Mouse (Mus musculus): Measurements from ENCODE around the gene Plxnd1.

Plxnd1 gene

DNA sequence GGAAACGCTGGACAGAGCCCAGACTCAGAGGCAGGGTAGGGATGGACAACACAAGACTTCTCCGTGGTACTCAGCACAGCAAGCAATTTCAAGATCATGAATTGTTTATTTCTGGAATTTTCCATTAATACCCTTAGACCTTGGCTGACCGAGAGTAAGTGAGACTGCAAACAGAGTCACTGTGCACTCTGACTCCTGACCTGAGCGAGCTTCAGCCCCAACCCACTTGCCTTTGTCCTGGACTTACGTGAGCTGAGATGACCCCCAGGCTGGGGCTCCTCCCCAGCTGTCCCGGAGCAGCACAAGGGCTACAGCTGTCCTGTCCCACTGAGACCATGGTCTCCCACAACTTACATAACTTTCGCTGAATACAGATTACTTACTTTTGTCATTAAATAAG lies 11.9 kb downstream of the Plxnd1 start:
- DNase-seq (ENCODE audit: low spot score in 2 of 2): no peak

DNA sequence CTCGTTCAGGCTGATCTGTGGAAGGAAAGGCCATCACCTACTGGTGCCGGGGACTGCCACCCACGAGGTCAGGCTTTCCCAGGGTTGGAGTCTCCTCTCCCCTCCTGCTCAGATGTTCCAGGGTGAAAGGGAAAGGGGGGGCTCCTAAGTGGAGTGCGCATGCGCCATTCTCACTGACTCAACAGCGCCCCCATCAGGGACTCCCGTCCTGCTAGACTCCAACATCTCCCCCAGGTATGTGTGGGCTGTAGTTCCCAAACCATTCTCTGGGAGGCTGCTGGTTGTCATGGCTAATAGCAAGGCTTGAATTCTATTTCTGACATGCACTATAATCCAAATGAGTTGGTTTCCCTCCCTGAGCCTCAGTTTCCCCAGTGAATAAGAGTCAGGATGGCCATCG lies 16.2 kb downstream of the Plxnd1 start:
- DNase-seq (ENCODE audit: low spot score in 2 of 2): no peak

DNA sequence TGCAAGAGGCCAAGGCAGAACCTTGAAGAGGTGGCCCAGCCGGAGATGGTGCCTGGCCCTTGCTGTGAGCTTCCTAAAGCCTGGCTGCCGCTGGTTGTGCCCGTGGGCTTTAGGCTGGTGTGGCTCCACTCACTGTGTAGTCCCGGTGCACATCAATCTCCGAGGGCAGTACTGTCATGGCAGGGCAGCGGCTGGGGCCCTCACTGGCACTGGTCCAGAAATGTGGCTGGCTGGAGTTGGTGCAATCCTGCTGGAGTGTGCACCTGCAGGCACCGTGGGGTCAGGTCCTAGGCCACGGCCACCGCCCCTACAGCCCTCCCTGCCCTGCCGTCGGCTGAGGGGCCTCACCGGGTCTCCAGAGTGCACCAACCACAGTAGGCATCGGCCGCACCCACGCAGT lies 17.0 kb downstream of the Plxnd1 start:
- DNase-seq (ENCODE audit: low spot score in 2 of 2): no peak

DNA sequence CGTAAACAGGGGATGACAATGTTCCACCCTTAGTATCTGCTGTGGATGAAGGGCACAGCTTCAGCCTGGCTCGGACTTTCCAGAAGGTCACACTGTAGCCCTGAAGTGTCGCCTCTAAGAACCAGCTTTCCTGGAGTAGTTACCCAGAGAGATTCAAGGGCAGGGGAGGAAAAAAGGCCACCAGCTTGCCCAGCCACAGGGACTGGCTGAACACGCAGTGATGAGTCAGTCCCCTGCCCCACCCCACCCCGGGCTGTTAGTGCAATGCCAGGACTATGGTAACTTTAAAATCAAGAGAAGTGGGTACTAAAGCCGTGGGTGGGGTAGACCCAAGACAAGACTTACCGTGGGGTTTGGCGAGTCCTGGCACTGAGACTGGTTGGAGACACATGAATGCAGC lies 19.2 kb downstream of the Plxnd1 start:
- DNase-seq (ENCODE audit: low spot score in 2 of 2): no peak

DNA sequence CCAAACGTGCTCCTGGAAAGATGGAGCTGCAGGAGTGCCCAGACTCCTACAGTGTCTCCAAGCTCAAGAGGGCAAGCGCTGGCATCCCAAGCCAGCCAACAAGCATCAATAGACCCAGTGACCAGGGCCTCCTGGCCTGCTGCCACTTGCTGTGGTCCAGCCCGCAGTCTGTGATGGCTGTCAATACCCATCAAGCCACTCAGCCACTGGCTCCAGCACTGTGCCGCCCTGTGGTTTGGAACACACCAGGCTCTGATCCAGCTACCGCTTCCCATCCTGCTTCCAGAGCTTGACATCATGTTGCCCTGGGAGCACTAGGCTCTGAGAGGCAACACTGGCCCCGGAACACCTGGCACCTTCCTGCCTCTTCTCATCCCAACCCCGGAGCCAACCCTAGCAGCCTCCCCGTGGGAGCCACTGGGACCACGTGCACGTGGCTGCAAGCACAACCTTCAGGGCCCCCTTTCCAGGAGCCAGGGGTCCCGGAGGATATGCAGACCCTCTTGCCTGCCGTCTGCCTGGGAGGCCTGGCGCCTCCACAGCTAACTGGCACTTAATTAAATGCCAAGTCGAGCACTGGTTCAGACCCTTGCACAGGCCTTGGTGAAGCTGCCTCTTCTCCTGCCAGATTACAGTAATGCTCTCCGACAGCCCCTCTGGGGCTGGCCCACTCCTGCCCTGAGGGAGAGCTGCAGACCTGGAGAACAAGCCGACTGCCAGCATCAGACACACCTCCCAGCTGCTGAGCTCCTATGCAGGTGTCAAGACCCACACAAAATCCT lies 20.7 kb downstream of the Plxnd1 start:
- DNase-seq (ENCODE audit: low spot score in 2 of 2): no peak

DNA sequence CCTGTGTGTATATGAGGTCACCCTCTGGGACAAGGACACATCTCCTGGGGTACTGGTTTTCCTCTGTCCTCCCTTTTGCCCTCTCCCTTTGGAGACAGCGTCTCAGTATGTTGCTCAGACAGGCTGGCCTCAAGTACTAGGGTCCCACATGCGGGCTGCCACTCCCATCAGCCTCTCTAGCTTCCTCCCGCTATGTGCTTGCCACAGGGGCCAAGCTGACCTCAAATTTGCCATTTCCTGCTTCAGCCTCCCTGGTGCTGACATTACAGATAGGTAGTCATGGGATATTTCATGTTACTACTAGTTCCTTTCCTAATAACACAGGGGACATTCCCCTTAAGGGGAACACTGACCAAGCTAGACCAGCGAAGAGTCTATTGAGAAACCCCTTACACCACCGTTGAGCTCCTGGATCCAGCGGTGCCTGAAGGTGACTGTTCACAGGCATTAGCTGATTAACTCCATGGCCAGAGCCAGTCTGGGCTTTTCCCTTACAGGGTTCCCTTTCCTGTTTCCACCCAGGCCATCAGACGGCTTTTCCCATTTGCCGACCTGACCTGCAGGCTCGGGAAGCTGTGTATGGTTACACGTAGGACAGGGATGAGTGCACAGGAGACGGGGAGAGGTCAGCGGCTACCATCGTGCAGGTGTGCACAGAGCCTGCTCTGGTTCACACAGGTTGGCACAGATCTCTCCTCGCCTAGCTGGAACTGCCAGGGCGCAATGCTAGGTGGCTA lies 21.5 kb downstream of the Plxnd1 start:
- no peak for DNase-seq (ENCODE audit: low spot score in 2 of 2)

DNA sequence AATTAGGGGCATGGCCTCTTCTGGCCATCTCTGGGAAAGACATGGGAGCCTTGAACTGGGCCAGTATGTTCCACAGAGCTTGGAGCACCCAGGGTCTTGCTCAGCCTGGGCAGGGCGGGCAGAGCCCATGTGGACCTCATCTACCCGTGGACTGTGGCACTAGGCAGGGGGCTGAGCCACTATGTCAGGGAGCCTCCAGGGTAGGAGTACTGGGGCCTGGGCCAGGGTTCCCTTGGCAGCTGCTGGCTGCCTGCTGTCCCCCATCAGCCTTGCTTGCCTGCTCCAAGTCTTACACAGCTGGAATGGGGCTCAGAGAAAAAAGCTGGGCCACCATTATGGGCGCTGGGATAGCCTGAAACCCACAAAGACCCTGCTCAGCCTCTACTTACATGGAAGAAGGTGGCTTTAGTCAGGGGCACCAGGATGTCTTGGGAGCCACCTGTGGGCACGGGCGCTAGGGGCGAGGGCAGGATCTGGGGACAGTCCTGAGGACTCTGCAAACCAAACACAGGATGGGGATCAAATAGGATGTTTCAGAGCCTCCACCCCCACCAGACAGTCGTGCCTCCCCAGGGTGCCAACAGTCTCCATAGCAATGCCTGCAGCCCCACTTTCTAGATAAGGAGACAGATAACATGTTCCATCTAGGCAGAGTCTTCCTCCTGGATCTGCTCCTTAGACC lies 22.6 kb downstream of the Plxnd1 start:
- no peak for DNase-seq (ENCODE audit: low spot score in 2 of 2)

DNA sequence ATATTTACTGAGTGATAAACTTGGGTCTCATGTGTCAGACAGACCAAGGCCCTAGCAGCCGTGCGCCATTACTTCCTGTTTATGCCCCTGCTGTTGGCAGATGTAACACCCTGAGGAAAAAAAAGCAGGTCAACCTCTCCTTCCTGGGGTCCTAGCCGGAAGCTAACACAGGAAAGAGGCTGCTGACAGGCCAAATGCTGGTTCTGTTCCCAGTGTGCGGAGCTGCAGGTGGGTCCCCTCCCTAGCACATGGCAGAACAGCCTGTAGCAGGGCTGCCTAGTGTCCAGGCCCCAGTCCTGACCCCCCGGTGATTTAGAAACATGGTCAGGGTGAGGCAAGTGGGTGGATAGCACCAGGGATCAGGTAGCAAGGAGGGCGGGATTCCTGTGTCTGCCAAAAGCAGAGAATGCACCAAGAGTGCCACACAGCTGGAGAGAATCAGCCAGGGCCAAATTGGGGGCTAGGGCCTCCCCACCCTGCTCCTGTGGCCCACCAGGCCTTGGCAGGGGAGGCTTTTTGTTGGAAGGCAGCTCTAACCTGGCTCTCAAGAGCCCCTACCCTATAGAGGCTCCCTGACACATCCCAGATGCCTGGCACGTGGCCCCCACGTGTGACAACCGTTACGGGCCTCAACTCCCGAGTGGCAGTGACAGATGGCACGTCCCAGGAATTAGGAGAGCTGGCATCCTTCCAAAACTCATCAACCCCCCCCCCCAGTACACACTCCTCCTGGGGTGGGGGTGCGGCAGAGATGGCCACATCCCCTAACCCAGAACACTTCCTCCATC lies 23.3 kb downstream of the Plxnd1 start:
- no peak for DNase-seq (ENCODE audit: low spot score in 2 of 2)

DNA sequence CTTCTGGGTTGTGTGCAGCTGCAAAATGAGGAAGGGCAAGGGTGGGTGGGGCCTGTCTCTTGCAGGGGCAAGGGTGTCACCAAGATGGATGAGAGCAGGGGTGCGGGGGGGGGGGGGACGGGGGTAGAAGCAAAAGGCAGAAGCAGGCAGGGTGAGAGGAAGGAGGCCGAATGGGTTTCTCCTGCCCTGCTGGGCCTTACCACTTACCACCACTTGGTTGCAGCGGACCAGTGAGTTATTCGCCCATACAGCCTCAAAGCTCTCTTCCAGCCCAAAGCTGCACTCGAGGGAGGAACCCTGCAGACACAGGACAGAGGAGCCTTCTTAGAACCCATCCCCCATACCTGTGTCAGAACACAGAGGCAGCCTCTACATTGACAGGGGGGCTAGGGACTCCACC lies 24.9 kb downstream of the Plxnd1 start:
- no peak for DNase-seq (ENCODE audit: low spot score in 2 of 2)

DNA sequence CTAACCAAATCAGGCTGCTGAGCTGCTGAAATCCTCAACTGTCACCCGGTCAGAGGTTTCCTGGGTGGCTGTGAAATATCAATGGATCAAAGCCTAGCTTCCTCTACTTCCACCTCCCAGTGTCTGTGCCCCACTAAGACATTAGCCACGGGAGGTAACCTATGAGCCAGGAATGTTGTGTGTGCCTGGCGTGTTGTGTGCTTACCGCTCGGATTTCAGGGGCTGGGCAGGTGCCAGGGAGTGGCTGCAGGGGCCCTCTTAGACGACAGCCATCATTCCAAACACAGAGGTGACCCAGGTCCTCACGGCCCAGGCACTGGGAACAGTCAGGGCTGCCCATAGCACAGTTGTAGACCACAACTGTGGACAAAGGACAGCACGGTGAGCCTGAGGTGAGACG lies 25.7 kb downstream of the Plxnd1 start:
- no peak for DNase-seq (ENCODE audit: low spot score in 2 of 2)

DNA sequence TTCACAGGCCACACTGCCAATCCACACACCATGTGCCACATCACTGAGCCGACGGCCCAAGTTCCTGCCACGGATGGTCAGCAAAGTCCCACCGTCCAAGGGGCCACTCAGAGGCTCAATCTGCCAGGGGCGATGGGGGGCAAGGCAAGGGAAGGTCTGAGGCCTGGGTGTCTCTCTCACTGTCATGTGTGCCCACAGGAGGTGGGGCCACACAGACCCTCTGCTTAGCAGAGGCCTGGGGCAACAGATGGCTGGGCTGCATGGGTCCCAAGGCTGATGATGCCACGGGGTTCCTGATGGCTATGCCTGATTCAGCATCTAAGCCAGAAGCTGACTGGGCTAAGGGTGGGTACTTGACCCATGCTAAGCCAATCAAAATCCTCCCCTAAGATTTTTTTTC lies 26.1 kb downstream of the Plxnd1 start:
- no peak for DNase-seq (ENCODE audit: low spot score in 2 of 2)

DNA sequence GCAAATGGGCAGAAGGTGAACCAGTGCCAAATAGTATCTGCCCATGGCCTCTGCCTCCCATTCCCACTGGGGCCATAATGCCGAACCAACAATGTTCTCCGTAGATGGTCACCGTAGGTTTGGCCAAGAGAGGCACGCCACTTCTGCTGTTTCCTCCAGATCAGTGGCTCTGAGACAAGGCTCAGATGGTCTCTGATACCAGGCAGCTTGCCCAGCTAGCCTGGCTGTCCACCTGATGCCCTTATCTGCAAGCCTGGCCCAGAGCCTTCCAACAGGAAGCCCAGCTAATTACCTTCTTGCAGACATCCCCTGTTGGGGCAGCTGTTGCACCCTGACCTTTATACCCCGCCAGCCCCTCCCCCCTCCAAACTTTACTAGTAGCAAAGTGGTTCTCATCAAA lies 26.7 kb downstream of the Plxnd1 start:
- DNase-seq (ENCODE audit: low spot score in 2 of 2): no peak

DNA sequence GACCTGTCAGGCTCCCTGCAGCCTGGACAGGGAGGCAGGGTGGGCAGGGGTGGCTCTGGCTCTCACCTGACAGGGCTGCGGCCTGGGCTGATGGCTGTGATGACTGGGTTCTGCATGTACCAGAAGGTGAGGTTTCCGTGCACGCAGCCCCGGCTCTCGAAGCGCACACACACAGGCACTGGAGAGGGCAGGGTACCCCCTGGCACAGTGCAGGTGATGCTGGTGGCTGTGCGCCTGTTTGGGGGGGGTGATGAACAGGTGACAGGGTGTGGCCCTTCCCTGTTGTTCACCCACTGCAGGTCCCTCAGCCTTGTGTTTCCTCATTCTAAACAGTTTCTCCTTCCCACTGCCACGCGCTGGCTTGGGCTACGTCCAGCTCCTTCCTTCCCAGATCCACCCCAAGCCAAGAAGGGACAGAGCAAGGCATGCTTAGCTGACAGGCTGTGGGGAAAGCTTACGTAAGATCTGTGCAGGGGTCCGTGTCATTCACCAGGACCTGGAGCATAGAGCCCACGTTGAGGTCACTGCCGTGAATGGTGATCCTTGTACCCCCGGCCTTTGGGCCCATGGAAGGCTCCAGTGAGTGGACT lies 27.4 kb downstream of the Plxnd1 start:
- no peak for DNase-seq (ENCODE audit: low spot score in 2 of 2)

DNA sequence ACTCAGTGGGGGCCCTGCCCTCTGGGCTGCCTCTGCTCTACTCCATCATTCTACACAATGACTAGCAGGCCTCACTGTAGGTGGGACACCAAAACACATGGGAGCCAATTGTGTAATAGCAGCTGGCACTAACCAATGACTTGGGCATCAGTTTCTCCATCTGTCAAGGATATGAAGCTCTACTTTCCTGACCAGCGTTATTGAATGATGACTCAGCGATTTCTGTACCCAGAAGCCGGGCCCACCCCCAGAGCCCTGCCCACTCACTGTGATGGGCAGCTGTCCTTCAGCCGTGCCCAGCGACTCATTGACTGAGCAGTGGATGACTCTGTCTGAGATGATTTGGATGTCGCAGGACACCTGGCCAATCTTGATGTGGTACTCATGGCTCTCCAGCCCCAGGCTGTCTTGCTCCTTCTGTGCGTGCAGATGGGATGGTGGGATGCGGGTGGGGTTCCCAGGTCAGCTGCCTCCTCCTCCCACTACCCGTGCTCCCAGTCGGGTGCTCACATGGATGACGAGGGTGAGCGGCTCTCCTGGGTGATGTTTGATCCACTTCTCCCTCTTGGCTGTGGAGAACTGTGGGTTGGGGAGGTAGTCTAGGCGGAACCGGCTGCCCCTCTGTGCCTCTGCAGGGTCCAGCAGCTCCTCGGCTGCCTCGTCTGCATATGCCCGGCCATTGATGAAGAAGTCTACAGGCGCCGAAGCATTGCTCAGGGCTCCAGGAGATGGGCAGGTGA lies 28.4 kb downstream of the Plxnd1 start:
- no peak for DNase-seq (ENCODE audit: low spot score in 2 of 2)

DNA sequence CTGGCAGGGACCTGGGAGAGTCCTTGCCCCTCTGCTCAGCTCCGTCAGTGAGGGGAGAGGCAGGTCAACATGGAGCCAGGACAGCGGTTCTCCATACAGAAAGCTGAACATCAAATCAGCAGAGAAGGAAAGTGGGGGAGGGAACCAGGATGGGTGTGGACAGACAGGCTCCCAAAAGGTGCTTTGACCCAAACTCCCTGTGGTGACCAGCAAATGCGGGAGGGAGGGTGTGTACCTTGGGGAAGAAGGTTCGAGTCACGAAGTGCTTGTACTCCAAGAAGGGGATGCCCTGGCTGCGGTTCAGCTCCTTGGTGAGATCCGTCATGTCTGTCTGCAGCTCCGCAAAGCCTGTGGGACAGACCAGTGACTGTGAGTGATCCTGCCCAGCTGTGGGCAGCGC lies 31.1 kb downstream of the Plxnd1 start:
- no peak for DNase-seq (ENCODE audit: low spot score in 2 of 2)

DNA sequence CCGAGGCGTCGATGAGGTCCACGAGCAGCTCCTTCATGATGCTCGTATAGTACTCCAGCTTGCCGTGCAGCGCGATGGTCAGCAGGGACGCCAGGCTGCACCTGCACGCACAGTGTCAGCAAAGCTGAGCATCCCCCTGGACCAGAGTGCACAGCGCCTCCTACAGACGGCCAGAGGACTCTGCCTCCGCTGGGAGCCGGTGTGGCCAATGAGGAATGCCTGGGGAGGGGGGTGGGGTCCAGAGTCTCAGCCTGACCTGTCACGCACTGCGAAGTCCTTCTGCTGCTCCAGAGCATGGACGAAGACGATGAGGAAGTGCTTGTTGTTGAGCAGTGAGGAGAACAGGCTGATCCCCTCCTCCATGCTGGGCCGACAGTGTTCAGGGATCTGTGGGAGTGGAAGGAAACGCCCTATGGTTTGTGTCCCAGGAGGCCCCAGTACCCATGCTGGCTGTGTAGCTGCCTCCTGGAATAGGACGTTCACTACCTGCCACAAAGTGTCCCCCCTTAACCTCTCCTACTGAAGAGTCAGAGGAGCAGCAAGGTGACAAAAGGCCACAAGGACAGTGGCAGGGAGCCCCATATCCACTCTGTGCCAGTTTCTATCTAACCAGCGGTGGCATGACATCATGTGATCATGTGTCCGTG lies 32.2 kb downstream of the Plxnd1 start:
- no peak for DNase-seq (ENCODE audit: low spot score in 2 of 2)

DNA sequence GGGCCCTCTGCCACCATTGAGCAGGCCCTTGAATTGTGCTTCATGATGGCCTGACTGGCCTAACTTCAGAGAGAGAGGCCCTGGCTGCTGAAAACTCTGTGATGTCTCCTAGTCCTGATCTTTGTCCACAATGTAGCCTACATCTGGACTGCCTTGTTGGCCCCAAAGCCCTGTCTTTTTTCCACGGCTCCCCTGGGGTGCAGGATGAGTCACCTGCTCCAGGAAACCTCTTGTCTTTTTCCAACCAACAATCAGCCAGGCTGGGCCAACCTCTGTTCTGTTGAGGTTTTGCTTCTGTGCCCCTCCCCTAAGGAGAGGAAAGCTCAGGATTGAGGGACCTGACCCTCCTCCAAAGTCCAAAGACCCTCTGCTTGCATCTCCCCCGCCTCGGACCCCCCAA lies 33.1 kb downstream of the Plxnd1 start:
- DNase-seq (ENCODE audit: low spot score in 2 of 2): no peak

DNA sequence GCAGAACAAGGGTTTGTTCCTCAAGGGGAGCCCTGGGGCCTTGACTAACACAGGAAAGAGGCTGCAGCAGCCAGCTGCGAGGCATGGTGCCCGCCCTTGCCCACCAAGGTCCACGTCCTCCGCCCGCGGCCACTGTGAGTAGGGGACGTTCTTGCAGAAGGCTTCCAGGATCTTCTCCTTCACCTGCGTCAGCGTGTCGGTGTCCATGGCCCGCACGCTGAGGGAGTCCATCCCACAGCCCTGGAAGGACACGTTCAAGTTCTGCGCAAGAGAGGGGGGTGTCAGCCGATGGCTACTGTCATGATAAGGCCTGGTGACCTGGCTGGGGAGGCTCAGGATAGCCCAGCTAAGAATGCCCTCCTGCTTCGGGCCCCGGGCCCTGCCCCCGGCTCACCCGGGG lies 34.5 kb downstream of the Plxnd1 start:
- DNase-seq (ENCODE audit: low spot score in 2 of 2): no peak

DNA sequence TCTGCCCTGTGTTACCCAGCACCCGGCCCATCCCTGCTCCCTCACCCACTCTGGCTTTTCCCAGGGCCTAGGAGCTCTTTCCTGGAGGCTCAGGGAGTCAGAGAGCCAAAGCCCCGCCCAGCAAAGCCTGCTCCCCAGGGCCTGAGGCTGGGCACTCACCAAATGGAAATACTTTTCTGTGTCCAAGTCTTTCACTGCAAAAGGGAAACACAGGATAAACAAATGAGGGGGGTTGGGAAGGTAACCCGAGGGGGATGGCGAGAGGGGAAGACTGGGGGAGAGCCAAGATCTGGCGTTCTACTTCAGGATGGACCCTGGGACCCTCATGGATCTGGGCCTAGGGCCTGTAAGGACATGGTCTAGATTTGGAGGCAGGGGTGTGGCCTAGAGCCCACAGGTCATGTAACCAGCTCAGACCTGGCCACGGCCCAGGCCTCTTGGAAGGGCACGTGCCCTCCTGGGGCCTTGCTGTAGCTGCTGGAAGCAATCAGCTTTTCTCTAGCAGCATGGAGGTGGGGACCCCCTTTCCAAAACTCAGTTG lies 35.6 kb downstream of the Plxnd1 start:
- no peak for DNase-seq (ENCODE audit: low spot score in 2 of 2)

DNA sequence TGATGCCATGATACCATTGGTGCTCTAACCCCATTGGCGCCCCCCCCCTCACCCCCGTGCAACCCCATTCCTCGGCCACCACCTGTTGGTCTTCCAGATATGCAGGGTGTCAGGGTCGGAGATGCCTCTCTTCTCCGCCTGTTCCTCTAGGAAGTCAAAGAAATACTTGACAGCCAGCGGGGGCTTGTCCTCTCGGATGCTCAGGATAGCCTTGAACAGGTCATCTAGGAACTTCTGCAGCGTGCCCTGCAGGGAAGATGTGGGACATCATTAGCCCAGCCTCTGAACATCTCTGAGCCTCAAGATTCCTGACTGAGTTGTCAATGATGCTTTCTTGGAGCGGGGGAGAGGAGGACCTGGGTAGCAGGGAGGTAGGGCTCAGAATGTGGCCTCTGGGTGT lies 36.4 kb downstream of the Plxnd1 start:
- DNase-seq (ENCODE audit: low spot score in 2 of 2): no peak

Measured in frontal cortex, postnatal 36 days (tissue).